Mouse (Mus musculus): ENCODE results near the gene Cxcl13.

Gene Cxcl13

GRCm38 (mm10) chr5:95983797-95984486, 27.2 kb downstream of the Cxcl13 start:
- in situ Hi-C loops (cut with MseI, MboI): no loop called here

DNA sequence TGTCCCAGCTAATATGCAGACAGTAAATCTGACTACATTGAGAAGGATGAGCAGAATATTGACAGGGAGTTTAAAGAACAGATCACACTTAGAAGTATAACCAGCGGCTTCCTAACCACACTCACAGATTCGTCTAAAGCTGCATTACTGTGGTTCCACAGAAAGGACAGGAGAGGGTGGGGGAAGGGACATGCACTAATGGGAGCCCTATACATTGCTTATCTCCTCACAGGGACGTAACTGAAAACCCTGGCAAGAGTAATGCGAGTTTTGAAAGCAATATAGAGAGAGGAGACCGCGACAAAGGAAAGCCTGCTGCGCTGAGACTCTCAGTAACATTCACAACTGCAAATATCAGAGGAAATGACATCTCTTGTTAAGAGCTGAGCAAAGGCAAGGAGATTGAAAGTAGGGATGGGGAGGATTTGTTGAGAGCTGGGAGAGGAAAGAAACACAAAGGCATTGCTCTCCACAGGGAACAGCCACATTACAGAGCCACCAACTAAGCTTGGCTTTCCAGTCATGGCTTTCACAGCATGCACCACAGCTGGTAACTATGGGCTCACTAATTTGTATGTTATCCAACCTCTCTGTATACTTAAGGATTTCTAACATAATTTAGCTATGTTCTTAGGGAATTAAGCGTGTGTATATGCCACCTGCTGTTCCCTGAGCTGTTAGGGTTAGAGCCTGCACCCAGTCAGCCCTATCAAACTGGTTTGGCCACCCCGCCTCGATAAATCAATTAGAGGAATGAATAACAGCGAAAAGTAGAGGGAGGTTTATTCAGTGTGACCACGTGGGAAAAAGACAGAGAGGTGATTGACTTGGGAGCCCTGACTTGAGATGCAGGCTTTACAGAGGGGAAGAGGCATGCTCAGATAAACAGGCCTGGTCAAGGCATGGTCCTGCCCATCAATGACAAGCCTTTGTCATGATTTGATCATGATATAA, 34.9 kb downstream of the Cxcl13 start:
- in situ Hi-C loops (cut with MseI, MboI): no loop called here

- in situ Hi-C loops (cut with MseI, MboI): no loop called here
Measured at GRCm38 (mm10) chr5:95997276-95997675, 40.5 kb downstream of the Cxcl13 start.

DNA sequence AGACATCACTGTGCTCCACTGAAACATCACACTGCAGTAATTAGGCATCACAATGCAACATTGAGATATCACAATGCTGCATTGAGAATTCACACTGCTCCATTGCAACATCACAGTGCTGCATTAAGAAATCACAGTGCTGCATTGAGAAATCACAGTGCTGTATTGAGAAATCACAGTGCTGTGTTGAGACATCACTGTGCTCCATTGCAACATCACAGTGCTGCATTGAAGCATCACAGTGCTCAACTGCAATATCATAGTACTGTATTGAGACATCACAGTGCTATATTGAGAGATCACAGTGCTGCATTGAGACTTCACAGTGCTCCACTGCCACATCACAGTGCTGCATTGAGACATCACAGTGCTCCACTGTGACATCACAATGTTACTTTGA, 46.6 kb downstream of the Cxcl13 start:
- in situ Hi-C loops (cut with MseI, MboI): no loop called here

GRCm38 (mm10) chr5:96008274-96008842, 51.6 kb downstream of the Cxcl13 start:
- in situ Hi-C loops (cut with MseI, MboI): no loop called here

DNA sequence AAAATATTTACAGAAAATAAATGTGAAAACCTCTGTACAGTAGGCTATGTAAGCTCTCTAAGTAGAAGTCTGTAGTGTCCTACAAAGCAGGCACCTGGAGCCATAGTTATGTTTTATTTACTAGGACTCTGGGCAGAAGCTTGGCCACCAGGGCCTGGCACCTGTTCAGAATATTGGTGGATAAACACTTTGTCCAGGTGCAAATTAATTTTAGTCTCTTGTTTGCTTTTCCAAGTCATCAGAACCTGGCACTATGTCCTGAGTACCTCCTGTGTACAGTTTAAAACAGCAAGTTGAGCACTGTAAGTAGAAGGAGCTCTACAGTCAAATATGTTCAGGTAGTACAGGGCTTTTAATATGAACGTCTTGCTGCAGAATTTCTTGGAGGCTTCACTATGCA, 52.3 kb downstream of the Cxcl13 start:
- in situ Hi-C loops (cut with MseI, MboI): no loop called here

Data from mouse trophoblast stem cell (cell line).